Mouse (Mus musculus) macrophage (primary cell): ENCODE results near the gene Rag2. TPM values are rescaled to one million over a fixed set of nuclear protein-coding genes. Genes with fewer than 3 reads are reported as not detected.

ENCODE experiments used
- H3K27ac ChIP-seq: fragments of 350-480 bp; formaldehyde crosslinking; 2 replicates; pipeline ENCODE4 v1.9.0; 2021
- H3K36me3 ChIP-seq: fragments of 350-480 bp; formaldehyde crosslinking; 2 replicates; pipeline ENCODE4 v1.9.0; 2021; ENCODE audit errors: inconsistent target
- H3K4me3 ChIP-seq: fragments of 350-480 bp; formaldehyde crosslinking; 2 replicates; pipeline ENCODE4 v1.9.0; 2021; ENCODE audit errors: inconsistent target
- H3K79me2 ChIP-seq: fragments of 350-480 bp; formaldehyde crosslinking; 2 replicates; pipeline ENCODE4 v1.9.0; 2021; ENCODE audit errors: inconsistent target
- WGBS: methylation state at CpG from one replicate; pipeline ENCODE4 v1.1.7; 2026; ENCODE audit warnings: inconsistent platforms; ENCODE audit not compliant: missing documents; 5-methylcytosine and 5-hydroxymethylcytosine counted together
- polyA plus RNA-seq: library from polyadenylated mRNA; stranded (reverse); fragments of 250-400 nt; gene quantifications from 3 replicates; pipeline ENCODE4 v1.2.4, GENCODE M21; 2018; ENCODE audit warnings: inconsistent platforms

Gene Rag2
- polyA plus RNA-seq, 1 experiment from 2014 or later = not detected

GRCm38 (mm10) chr2:101608232-101608894 lies 16.2 kb upstream of the Rag2 start:
- no peak overlapping the region for H3K4me3 ChIP-seq
- H3K27ac ChIP-seq = no peak overlapping the region
- H3K36me3 ChIP-seq = no peaks in the 10 kb centered on the region
- WGBS = 100% methylated on average over 6 of the region's 7 CpGs
- H3K79me2 ChIP-seq = no peaks in the 10 kb centered on the region

DNA sequence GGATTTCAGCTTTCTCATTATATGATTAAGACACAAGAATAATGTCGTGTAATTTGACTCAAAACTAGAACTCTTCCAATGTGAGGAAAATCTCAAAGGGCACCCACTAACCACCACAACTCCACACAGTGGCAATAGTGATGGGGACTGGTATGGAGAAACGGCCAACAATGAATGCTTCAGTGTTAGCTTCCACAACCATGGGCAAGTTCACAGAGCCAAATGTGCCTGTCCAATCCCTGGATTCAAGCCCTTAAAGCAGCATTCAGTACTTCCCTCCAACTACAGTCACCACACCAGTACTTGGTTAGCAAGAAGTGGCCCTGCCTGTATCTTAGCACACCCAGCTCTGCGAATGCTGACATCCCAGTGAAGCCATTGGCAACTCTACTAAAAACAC lies 13.7 kb upstream of the Rag2 start:
- H3K27ac ChIP-seq = no peak overlapping the region
- no peaks in the 10 kb centered on the region for H3K79me2 ChIP-seq
- H3K36me3 ChIP-seq = no peaks in the 10 kb centered on the region
- no peak overlapping the region for H3K4me3 ChIP-seq
- WGBS = 100% methylated on average over 3 of the region's 3 CpGs

DNA sequence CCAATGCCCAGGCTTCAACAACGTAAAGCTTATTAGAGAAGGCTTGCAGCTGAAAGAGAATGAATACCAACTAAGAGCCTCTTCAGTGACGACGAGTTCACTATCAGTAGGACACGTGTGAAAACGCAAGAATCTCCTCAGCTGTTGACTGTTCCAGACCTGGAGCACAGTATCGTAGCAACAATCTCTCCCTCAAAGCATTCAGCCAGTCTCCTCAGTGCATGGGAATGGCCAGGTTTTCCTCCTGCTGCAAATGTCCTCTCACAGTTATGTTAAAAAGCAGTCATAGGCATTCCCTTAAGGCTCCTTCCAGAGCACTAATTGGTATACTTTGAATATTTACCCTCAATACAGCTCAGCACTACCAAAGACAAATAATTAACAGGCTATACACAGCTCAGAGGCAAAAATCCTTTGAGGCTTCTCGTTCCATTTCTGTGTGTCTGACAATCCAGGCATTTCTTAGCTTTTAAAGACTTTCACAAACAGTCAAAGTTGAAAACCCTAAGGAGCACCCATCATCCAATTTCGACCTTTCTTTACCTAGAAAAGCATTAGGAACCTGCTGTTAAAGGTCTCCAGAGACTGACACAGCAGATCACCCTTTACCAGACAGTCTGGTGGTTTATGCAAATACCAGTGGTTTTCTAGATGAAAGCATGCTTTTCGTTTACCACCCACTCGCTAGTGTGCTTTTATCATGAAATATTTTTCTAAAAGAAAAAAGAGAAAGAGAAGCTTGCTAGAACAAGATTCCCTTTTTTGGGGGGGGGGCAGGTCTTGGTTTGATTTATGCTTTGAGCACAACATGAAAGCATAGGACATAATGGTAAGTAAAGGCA lies 8.8 kb upstream of the Rag2 start:
- WGBS = 77% methylated on average over 10 of the region's 10 CpGs

GRCm38 (mm10) chr2:101618373-101618772 lies 6.1 kb upstream of the Rag2 start:
- H3K36me3 ChIP-seq = no peaks in the 10 kb centered on the region
- no peak overlapping the region for H3K27ac ChIP-seq
- WGBS = 23% methylated on average over 4 of the region's 4 CpGs
- no peak overlapping the region for H3K4me3 ChIP-seq
- no peaks in the 10 kb centered on the region for H3K79me2 ChIP-seq

More for the DNA sequence above, 8.8 kb upstream of the Rag2 start:
- H3K4me3 ChIP-seq = no peak overlapping the region
- no peaks in the 10 kb centered on the region for H3K36me3 ChIP-seq
- H3K79me2 ChIP-seq = no peaks in the 10 kb centered on the region
- H3K27ac ChIP-seq = no peak overlapping the region

- WGBS = 60% methylated on average over 3 of the region's 3 CpGs
- Histone ChIP-seq H3K4me3 (no peak overlapping the region), H3K27ac (no peak overlapping the region), H3K36me3 (no peaks in the 10 kb centered on the region), H3K79me2 (no peaks in the 10 kb centered on the region)
Observed at GRCm38 (mm10) chr2:101620899-101621298, 3.6 kb upstream of the Rag2 start.

DNA sequence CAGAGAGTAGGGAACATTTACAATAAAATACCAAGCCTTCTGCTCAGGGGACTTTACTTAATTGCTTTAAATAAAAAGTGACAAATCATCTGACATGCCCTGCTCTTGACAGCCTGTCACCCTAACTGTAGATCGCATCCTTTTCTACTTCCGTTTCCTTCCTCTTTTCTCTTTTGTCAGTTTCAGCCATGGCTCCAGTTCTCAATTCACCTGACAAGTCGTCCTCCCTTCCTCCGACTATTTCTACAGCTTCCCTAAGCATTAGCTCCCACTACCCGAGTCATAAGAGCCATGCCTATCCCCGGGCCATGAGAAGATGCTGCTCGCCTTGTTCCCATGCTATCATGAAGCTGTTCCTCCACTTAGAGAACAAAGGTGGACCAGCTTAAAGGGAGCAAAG lies 2.9 kb upstream of the Rag2 start:
- no peak overlapping the region for H3K4me3 ChIP-seq
- H3K27ac ChIP-seq = no peak overlapping the region
- WGBS = 14% methylated on average over 7 of the region's 7 CpGs
- no peaks in the 10 kb centered on the region for H3K36me3 ChIP-seq
- H3K79me2 ChIP-seq = no peaks in the 10 kb centered on the region

- whole genome bisulfite sequencing = 59% methylated on average over 2 of the region's 2 CpGs
Observed at GRCm38 (mm10) chr2:101623042-101623441, 1.5 kb upstream of the Rag2 start.

DNA sequence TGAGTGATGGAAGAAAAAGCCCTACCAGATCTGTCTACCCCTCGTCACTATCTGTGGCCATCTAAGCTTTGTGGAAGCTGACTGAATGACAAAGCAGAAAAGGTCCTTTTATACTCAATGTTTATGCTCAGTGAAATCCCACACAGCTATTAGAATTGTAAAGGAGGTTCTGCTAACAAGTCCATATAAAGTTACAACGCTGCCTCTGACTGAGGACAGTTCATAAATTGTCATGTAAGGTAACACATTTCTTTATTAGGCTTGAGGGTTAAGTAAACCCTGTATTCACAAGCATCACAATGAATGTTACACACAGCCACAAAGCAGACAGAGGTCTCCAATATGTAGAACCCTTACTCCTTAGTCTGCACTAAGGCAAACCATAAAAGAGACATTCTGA lies 507 bp upstream of the Rag2 start:
- Histone ChIP-seq H3K36me3 (no peaks in the 10 kb centered on the region), H3K79me2 (no peaks in the 10 kb centered on the region), H3K4me3 (no peak overlapping the region), H3K27ac (no peak overlapping the region)
- WGBS = 45% methylated on average over 2 of the region's 2 CpGs

More at GRCm38 (mm10) chr2:101623042-101623441, 1.5 kb upstream of the Rag2 start:
- Histone ChIP-seq H3K27ac (no peak overlapping the region), H3K4me3 (no peak overlapping the region), H3K36me3 (no peaks in the 10 kb centered on the region), H3K79me2 (no peaks in the 10 kb centered on the region)

- Histone ChIP-seq H3K27ac (no peak overlapping the region), H3K36me3 (no peaks in the 10 kb centered on the region), H3K79me2 (no peaks in the 10 kb centered on the region), H3K4me3 (no peak overlapping the region)
Observed at GRCm38 (mm10) chr2:101627227-101627626, 2.7 kb downstream of the Rag2 start.

- no peaks in the 10 kb centered on the region for H3K79me2 ChIP-seq
- peak overlapping the region; percentile 91 for H3K4me3 ChIP-seq
- WGBS = under 1% methylated on average over 31 of the region's 31 CpGs
- peak overlapping the region; percentile 57 for H3K27ac ChIP-seq
- no peaks in the 10 kb centered on the region for H3K36me3 ChIP-seq
Observed at GRCm38 (mm10) chr2:101628297-101629236, 4.0 kb downstream of the Rag2 start.

DNA sequence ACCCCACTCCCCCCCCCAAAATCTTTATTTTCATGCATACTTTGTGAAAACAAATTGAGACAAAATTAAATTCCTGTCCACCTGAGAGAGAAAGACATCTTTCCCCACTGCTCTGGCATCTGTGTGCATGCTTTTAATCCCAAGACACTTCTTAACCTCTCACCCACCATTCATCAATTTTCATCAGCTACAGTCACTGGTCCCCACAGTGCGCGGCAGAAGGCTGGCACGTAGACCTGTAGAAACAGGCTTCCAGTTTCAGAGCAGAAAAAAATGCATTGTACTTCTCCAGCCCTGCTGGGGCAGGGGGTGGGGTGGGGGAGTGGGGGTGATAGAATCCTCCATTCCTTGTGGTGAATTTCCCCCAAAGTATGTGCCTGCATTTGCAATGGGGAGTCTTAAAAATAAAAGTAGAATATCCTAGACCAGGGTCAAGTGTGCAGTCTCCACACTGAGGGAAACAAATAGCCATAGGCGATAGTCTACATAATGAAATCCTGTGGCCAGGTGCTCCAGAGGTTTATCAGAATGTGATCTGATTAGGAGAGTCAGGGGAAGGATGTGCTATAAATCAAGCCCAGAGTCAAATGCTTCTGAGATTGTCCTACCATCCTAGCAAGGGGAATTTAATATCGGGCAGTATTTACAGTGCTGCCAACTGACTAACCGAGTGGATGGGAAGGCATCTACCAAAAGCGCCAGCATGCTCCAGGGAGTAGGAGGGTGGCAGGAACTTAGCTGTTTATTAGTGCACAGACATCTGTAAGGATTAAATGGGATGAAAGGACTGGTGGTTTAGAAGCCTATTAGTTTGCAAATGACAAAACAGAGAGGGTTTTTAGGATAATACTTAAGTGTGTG lies 14.7 kb downstream of the Rag2 start:
- Histone ChIP-seq H3K4me3 (no peak overlapping the region), H3K79me2 (no peaks in the 10 kb centered on the region), H3K36me3 (no peaks in the 10 kb centered on the region), H3K27ac (no peak overlapping the region)
- 90% methylated on average over 7 of the region's 7 CpGs for WGBS

DNA sequence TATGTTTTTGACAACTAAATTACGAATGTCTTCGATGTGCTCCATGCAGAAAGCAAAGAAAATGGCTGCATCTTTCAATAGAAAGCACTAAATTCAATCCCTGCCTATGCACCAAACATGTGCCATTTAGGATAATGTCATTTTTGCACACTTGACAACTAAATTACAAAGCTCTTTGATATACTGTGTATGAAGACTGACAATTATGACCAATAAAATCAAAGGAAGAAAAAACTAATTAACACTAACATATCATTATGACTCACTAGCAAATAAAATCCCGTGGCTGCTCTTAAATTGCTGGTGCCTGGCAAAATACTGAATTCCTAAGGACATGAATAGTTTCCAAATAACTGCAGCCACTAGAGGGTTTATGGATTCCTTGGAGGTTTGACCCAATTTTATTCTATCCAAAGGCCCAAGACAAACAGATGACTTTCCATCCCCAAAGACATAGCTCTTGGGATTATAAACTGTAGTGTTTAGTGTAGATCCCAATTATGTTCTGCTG lies 15.4 kb downstream of the Rag2 start:
- Histone ChIP-seq H3K4me3 (no peak overlapping the region), H3K36me3 (no peaks in the 10 kb centered on the region), H3K79me2 (no peaks in the 10 kb centered on the region), H3K27ac (no peak overlapping the region)
- WGBS = 91% methylated on average over 3 of the region's 3 CpGs

DNA sequence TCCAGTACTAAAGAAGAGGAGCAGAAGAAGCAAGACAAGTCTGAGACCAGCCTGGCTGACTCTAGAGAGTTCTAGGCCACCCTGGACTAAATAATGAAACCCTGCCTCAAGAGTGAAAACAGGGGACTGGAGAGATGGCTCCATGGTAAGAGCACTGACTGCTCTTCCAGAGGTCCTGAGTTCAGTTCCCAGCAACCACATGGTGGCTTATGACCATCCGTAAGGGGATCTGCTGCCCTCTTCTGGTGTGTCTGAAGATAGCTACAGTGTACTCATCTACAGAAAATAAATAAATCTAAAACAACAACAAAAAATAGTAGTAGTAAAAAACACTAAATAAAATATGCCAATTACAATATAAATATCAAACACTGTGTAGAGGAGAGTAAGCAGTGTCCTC lies 21.3 kb downstream of the Rag2 start:
- 89% methylated on average over 1 of the region's 1 CpGs for WGBS
- Histone ChIP-seq H3K4me3 (no peak overlapping the region), H3K79me2 (no peaks in the 10 kb centered on the region), H3K27ac (no peak overlapping the region), H3K36me3 (no peaks in the 10 kb centered on the region)

DNA sequence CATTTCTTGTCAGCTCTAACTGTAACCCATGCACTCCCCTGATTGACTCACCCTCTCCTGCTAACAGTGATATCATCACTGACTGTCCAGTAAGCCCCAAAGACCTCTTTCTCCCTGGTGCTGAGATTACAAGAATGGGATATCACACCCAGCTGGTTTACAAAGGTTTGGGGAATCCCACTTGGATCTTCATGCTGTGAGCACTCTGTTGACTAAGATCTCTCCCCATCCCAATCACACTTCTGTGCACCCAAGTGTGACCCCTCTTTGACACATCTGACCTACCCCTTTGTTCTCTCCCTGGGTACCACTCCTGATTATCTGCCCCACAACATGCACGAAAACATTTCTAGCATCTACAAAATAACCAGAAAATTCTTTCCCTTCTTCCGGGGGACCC lies 23.8 kb downstream of the Rag2 start:
- Histone ChIP-seq H3K36me3 (no peaks in the 10 kb centered on the region), H3K4me3 (no peak overlapping the region), H3K79me2 (no peaks in the 10 kb centered on the region), H3K27ac (no peak overlapping the region)
- 81% methylated on average over 2 of the region's 2 CpGs for WGBS
